Mouse (Mus musculus) CD4-positive, CD25-positive, alpha-beta regulatory T cell, adult 2 months (primary cell): ENCODE measurements around the gene Atpaf1.

ENCODE experiments used
- DNase-seq: peaks from one replicate; pipeline ENCODE4 v3.0.0-alpha.2; 2012; ENCODE audit warnings: low read depth, low spot score

The Atpaf1 gene

GRCm38 (mm10) chr4:115784769-115785510 is at the start of gene Atpaf1:
Gene Atpaf1, plus strand, starts transcription at chr4:115784812.
- peak; percentile 82 for DNase-seq

- no peak for DNase-seq
Observed at GRCm38 (mm10) chr4:115734867-115735266, 49.7 kb upstream of the Atpaf1 start.

GRCm38 (mm10) chr4:115737551-115738041 is 47.0 kb upstream of the Atpaf1 start, which contains the start of gene Efcab14:
Gene Efcab14, plus strand, starts transcription at chr4:115737744.
- DNase-seq, result peak; percentile 94

- no peak for DNase-seq
Observed at GRCm38 (mm10) chr4:115738481-115738985, 46.1 kb upstream of the Atpaf1 start.

GRCm38 (mm10) chr4:115742658-115743057 is 42.0 kb upstream of the Atpaf1 start:
- DNase-seq, result no peak

GRCm38 (mm10) chr4:115743096-115743495 is 41.5 kb upstream of the Atpaf1 start:
- DNase-seq, result no peak

GRCm38 (mm10) chr4:115748181-115748580 is 36.4 kb upstream of the Atpaf1 start:
- DNase-seq, result no peak

GRCm38 (mm10) chr4:115749336-115749735 is 35.3 kb upstream of the Atpaf1 start:
- DNase-seq, result no peak

GRCm38 (mm10) chr4:115754101-115754500 is 30.5 kb upstream of the Atpaf1 start:
- DNase-seq, result no peak

- DNase-seq, result no peak
Observed at GRCm38 (mm10) chr4:115754851-115755250, 29.8 kb upstream of the Atpaf1 start.

- DNase-seq, result no peak
Observed at GRCm38 (mm10) chr4:115761206-115761605, 23.4 kb upstream of the Atpaf1 start.

GRCm38 (mm10) chr4:115764581-115764980 is 20.0 kb upstream of the Atpaf1 start:
- DNase-seq, result no peak

- no peak for DNase-seq
Observed at GRCm38 (mm10) chr4:115767647-115768467, 16.8 kb upstream of the Atpaf1 start.

GRCm38 (mm10) chr4:115775056-115775455 is 9.6 kb upstream of the Atpaf1 start:
- DNase-seq, result no peak

- no peak for DNase-seq
Observed at GRCm38 (mm10) chr4:115777627-115778026, 7.0 kb upstream of the Atpaf1 start.

- no peak for DNase-seq
Observed at GRCm38 (mm10) chr4:115780269-115780668, 4.3 kb upstream of the Atpaf1 start.

GRCm38 (mm10) chr4:115780918-115781317 is 3.7 kb upstream of the Atpaf1 start, which contains the start of gene Tex38:
Gene Tex38, minus strand, starts transcription at chr4:115781018.
- DNase-seq, result no peak

- DNase-seq, result no peak
Observed at GRCm38 (mm10) chr4:115782026-115782805, 2.4 kb upstream of the Atpaf1 start.

GRCm38 (mm10) chr4:115785511-115786034 is 961 bp downstream of the Atpaf1 start:
- no peak for DNase-seq

GRCm38 (mm10) chr4:115790864-115791263 is 6.3 kb downstream of the Atpaf1 start:
- DNase-seq, result no peak

GRCm38 (mm10) chr4:115795360-115795759 is 10.7 kb downstream of the Atpaf1 start:
- DNase-seq, result no peak
